18 mouse cellular contexts compared by ENCODE assay signal in the genomic region with DNA sequence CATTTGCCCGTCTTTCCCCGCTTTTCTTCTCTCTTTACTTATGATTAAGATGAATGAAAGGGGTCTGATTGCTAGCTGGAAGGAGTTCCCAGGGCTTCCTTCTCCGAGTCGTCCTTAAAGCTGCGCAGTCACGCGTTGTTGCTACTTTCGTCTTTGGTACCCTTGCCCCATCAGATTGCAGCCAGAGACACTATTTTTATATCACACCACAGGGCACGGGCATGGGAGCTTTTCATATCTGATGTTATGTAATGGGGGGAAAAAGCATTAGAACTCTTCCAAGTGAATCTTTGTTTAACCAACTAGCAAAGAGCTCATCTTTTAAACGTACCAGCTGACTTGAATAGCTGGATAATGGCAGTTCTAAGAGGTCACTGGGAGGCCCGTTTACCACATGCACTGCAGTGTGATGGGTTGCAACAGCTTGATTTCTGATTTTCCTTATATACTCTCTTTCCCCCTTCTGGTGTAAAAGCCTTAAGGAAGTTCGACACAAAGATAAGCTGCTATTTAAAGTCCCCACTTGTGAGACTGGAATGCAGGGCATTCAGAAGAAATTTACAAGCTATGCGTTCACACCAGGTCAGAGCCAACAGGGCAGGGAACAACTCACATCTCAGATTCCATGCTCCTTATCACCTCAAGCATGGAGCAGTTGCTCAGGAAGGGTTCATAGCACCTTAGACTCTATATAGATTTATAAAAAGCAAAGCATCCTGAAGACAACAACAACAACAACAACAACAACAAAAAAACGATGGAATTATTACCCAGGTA. TPM values are rescaled to one million over a fixed set of nuclear protein-coding genes. Genes with fewer than 3 reads are reported as not detected.
DNase-seq lines count a peak whose midpoint lies in the region; ATAC-seq and TF ChIP-seq lines count a peak whose summit lies in the region.
"Had no signal": no experiment of that assay in that cellular context is flagged by ENCODE, and none has a peak within 500 bp of the region (broad histone marks: within the 10 kb centered on the region; RNA-seq: fewer than 3 reads in every experiment).

No protein-coding gene starts in this region.

- no peaks in the 10 kb centered on the region for H3K27me3 ChIP-seq in heart, embryonic 16.5 days (ENCODE audit: control insufficient read depth, insufficient read depth, low read length)
- no peaks in the 10 kb centered on the region for H3K27me3 ChIP-seq in heart, embryonic 11.5 days (ENCODE audit: control insufficient read depth, insufficient read depth, low read length)
- no peaks in the 10 kb centered on the region for H3K27me3 ChIP-seq in intestine, postnatal 0 days (replicated peaks; ENCODE audit: control insufficient read depth, insufficient read depth, low read length)
- H3K27me3 ChIP-seq: embryonic facial prominence, embryonic 13.5 days; lung, embryonic 15.5 days had no signal

- no peaks in the 10 kb centered on the region for H3K36me3 ChIP-seq in heart, embryonic 16.5 days (ENCODE audit: control insufficient read depth, insufficient read depth)
- no peaks in the 10 kb centered on the region for H3K36me3 ChIP-seq in heart, embryonic 11.5 days (ENCODE audit: control insufficient read depth, insufficient read depth, low read length)
- no peaks in the 10 kb centered on the region for H3K36me3 ChIP-seq in intestine, postnatal 0 days (ENCODE audit: control insufficient read depth, insufficient read depth)
- H3K36me3 ChIP-seq: embryonic facial prominence, embryonic 13.5 days; lung, embryonic 15.5 days had no signal

- H3K4me3 ChIP-seq in heart, embryonic 16.5 days (ENCODE audit: low read length) = no peak overlapping the region
- H3K4me3 ChIP-seq in heart, embryonic 11.5 days (ENCODE audit: low read depth, low read length) = no peak overlapping the region
- no peak overlapping the region for H3K4me3 ChIP-seq in intestine, postnatal 0 days (ENCODE audit: low read depth, low read length)
- H3K4me3 ChIP-seq: embryonic facial prominence, embryonic 13.5 days; lung, embryonic 15.5 days had no signal

- 35% methylated on average over 14 of the region's 14 CpGs for WGBS in heart, embryonic 16.5 days
- WGBS in heart, embryonic 11.5 days (ENCODE audit: insufficient replicate concordance) = 47% methylated on average over 14 of the region's 14 CpGs
- 58% methylated on average over 14 of the region's 14 CpGs for WGBS in intestine, postnatal 0 days

- peak; percentile 91 for DNase-seq in heart, adult 11 months
- DNase-seq in heart, postnatal 4 days = no peak
- peak; percentile 15 for DNase-seq in lung, postnatal 36 days
- DNase-seq in lung, postnatal 4 days = no peak
- DNase-seq: adrenal gland, adult 8-10 months; B cell, adult 2 months; cerebellum, adult 9-10 months; kidney, adult 9 months; kidney, postnatal 4 days; layer of hippocampus, adult 9-11 months; retina, postnatal 1 day had no signal

- peaks cover 21% of the 10 kb centered on the region for H3K4me1 ChIP-seq in heart, embryonic 16.5 days (ENCODE audit: control insufficient read depth, insufficient read depth, low read length)
- peaks cover 27% of the 10 kb centered on the region for H3K4me1 ChIP-seq in heart, embryonic 11.5 days (ENCODE audit: control insufficient read depth, insufficient read depth, low read length)
- H3K4me1 ChIP-seq in intestine, postnatal 0 days (replicated peaks; ENCODE audit: control insufficient read depth, insufficient read depth, low read length) = no peaks in the 10 kb centered on the region

- peak overlapping the region; percentile 12; the same call in 1 of the 2 replicates for H3K4me2 ChIP-seq in heart, embryonic 16.5 days (ENCODE audit: low read depth, low read length)
- no peak overlapping the region for H3K4me2 ChIP-seq in heart, embryonic 11.5 days
- no peak overlapping the region for H3K4me2 ChIP-seq in intestine, postnatal 0 days (replicated peaks; ENCODE audit: low read depth)
- H3K4me2 ChIP-seq: embryonic facial prominence, embryonic 13.5 days; hindbrain, embryonic 14.5 days; lung, embryonic 15.5 days had no signal

- ATAC-seq in heart, embryonic 16.5 days (replicated peaks; ENCODE audit: extremely low read depth, insufficient read depth, low FRiP score) = no peak
- ATAC-seq in heart, embryonic 11.5 days (replicated peaks; ENCODE audit: insufficient number of reproducible peaks, low FRiP score, low TSS enrichment) = no peak
- no peak for ATAC-seq in intestine, postnatal 0 days

- 0 out of 2 replicates have a peak, but pooled peaks cover 2% of the 10 kb centered on the region for H3K9me3 ChIP-seq in heart, embryonic 16.5 days (replicated peaks; ENCODE audit: control insufficient read depth, low read length)
- no peaks in the 10 kb centered on the region; the same call in 1 of the 2 replicates for H3K9me3 ChIP-seq in heart, embryonic 11.5 days (replicated peaks; ENCODE audit: control insufficient read depth, low read length)
- no peaks in the 10 kb centered on the region for H3K9me3 ChIP-seq in intestine, postnatal 0 days (ENCODE audit: control insufficient read depth)
- H3K9me3 ChIP-seq: embryonic facial prominence, embryonic 13.5 days; lung, embryonic 15.5 days had no signal

- no peak overlapping the region for H3K9ac ChIP-seq in heart, embryonic 16.5 days (ENCODE audit: low read length)
- H3K9ac ChIP-seq in heart, embryonic 11.5 days (ENCODE audit: low read depth, low read length) = no peak overlapping the region
- no peak overlapping the region for H3K9ac ChIP-seq in intestine, postnatal 0 days (ENCODE audit: low read depth, low read length)
- H3K9ac ChIP-seq: embryonic facial prominence, embryonic 13.5 days; hindbrain, embryonic 14.5 days; lung, embryonic 15.5 days had no signal

- peak overlapping the region; percentile 9; the same call in 1 of the 2 replicates for H3K27ac ChIP-seq in heart, embryonic 16.5 days (ENCODE audit: low read length)
- no peak overlapping the region for H3K27ac ChIP-seq in heart, embryonic 11.5 days (ENCODE audit: low read depth, low read length)
- H3K27ac ChIP-seq in intestine, postnatal 0 days (ENCODE audit: low read depth, low read length) = no peak overlapping the region
- H3K27ac ChIP-seq: embryonic facial prominence, embryonic 13.5 days; hindbrain, embryonic 14.5 days; lung, embryonic 15.5 days; stomach, postnatal 0 days had no signal

- no peak for TF ChIP-seq CTCF in intestine, postnatal 0 days (IDR thresholded peaks at IDR 0.05; ENCODE audit: low read depth)

RNA-seq across cellular contexts. Expression of a gene that starts 55.5 kb away (rescaled TPM):
- 10 to 100 TPM; 31.0 to 36.4 TPM for total RNA-seq in heart, postnatal 4 days (2021)
- 30.3 and 31.0 TPM in 2 replicates for polyA plus RNA-seq in heart, embryonic 16.5 days (2015; fragmentation: Nextera tagmentation; extraction: Ambion mirVana)
- polyA plus RNA-seq in heart, embryonic 11.5 days (2014; fragmentation: Nextera tagmentation; extraction: Ambion mirVana) = 29.5 and 37.3 TPM in 2 replicates
- polyA plus RNA-seq in intestine, postnatal 0 days (2015; fragmentation: Nextera tagmentation; extraction: Ambion mirVana) = 6.3 and 6.5 TPM in 2 replicates

Comparison
In these comparisons a context has a peak if more than half of its experiments do, and no peak if none do; other contexts are left out.
1. DNase-seq: peak in heart, adult 11 months (single experiment) and lung, postnatal 36 days (single experiment); none in heart, postnatal 4 days (single experiment) and lung, postnatal 4 days (0 of 2).